Mouse (Mus musculus): ENCODE data around the gene Exoc6b.

DNA sequence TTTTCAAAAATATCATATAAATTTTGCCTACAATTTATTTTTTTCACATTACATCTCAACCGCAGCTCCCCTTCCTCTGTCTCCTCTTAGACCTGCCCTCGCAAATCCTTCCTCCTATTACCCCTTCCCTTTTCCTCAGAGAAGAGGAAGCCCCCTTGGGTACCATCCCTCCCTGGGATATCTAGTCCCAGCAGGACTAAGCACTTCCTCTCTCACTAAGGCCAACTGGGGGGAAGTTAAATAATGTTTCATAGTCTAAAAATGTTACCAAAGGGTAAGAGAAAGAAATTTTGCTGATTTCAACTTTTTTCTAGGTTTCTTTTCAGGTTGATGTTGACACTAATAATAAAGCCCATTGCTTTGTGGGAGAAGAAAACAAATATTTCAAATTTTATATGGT is 317.9 kb downstream of the Exoc6b start:
- TF ChIP-seq CTCF (IDR thresholded peaks at IDR 0.05; ENCODE audit: control insufficient read depth, insufficient read depth, insufficient read length) (no peak), MAX (IDR thresholded peaks at IDR 0.05) (no peak), USF1 (IDR thresholded peaks at IDR 0.05; ENCODE audit: low read depth) (no peak), FOSL1 (IDR thresholded peaks at IDR 0.05; ENCODE audit: insufficient read depth, low read length, poor library complexity, severe bottlenecking) (no peak)
